Comparison of ENCODE assay signal across 9 mouse cellular contexts in the genomic region with DNA sequence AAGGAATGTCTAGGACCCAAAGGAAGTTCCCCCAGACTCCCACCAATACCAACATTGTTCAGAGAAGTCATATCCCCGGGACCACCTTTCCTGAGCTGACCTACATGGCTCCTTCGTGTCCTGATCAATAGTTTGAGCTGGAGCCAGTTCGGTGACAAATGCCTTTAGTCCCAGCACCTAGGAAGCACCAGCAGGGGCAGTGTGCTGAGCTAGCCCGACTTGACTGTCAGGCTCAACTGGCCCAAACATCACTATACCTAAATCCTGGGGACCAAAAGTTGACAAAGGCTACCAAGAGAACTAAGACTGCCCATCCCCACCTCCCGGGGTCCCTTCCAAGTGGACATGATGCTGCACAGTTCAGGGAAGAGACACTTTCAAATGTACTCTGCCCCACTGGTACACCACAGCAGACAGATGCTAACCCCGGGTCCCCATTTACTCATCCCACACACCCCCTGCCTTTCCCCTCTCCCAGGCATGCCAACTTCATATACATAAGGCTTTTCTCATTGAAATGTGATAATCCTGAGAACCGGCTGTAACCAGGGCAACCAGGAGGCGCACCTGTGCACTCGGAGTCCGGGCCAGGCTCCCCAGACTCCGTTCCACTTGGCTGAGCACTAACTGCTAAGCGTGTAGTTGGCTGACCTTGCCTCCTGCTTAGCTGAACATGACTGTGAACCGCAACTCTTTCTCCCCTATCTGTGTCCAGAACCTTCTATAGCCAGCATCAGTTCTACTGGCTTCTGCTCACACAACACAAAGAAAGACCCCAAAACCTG.
A peak's percentile ranks its signal among the peaks of the same experiment; 100 is the strongest.
DNase-seq lines count a peak whose midpoint lies in the region; ATAC-seq and TF ChIP-seq lines count a peak whose summit lies in the region.
"Had no signal": no experiment of that assay in that cellular context is flagged by ENCODE, and none has a peak within 500 bp of the region (broad histone marks: within the 10 kb centered on the region; RNA-seq: fewer than 3 reads in every experiment).

No protein-coding gene starts in this region.

- no peaks in the 10 kb centered on the region for H3K36me3 ChIP-seq in liver, postnatal 0 days (replicated peaks; ENCODE audit: insufficient read depth, low read length)
- no peaks in the 10 kb centered on the region for H3K36me3 ChIP-seq in liver, embryonic 12.5 days
- H3K36me3 ChIP-seq: G1E had no signal

- no peak for DNase-seq in liver, postnatal 0 days
- peak; percentile 90 to 94 for DNase-seq in cerebellum, postnatal 10 days
- peak; percentile 55 for DNase-seq in kidney, adult 11 months
- peak; percentile 18 for DNase-seq in retina, embryonic 14.5 days (ENCODE audit: low spot score)
- no peak for DNase-seq in adrenal gland, postnatal 10 days
- DNase-seq in c-Kit-positive CD71-positive TER-119-positive erythroid progenitor cells, embryonic 14.5 days (ENCODE audit: low spot score) = no peak
- no peak for DNase-seq in heart, adult 9 months (ENCODE audit: low spot score in 2 of 2)

- no peaks in the 10 kb centered on the region for H3K27me3 ChIP-seq in liver, postnatal 0 days (ENCODE audit: insufficient read depth, low read length)
- H3K27me3 ChIP-seq in liver, embryonic 12.5 days (replicated peaks) = peaks cover 18% of the 10 kb centered on the region

- no peak overlapping the region for H3K9ac ChIP-seq in liver, postnatal 0 days (replicated peaks)
- no peak overlapping the region for H3K9ac ChIP-seq in liver, embryonic 12.5 days

- H3K4me3 ChIP-seq in liver, postnatal 0 days (ENCODE audit: low read depth, low read length) = no peak overlapping the region
- H3K4me3 ChIP-seq in liver, embryonic 12.5 days = no peak overlapping the region

- H3K4me1 ChIP-seq in liver, postnatal 0 days (ENCODE audit: insufficient read depth) = no peaks in the 10 kb centered on the region
- 0 out of 2 replicates have a peak, but pooled peaks cover 8% of the 10 kb centered on the region for H3K4me1 ChIP-seq in liver, embryonic 12.5 days

- TF ChIP-seq CTCF in liver, postnatal 0 days (IDR thresholded peaks at IDR 0.05; ENCODE audit: low read depth) = 0 out of 2 replicates have a peak, but pooled peaks have one; percentile 11

- no peaks in the 10 kb centered on the region for H3K9me3 ChIP-seq in liver, postnatal 0 days (ENCODE audit: low read length)
- no peaks in the 10 kb centered on the region for H3K9me3 ChIP-seq in liver, embryonic 12.5 days (replicated peaks)

- 31% methylated on average over 13 of the region's 13 CpGs for WGBS in liver, postnatal 0 days (ENCODE audit: insufficient replicate concordance)
- 25% methylated on average over 13 of the region's 13 CpGs for WGBS in liver, embryonic 12.5 days (ENCODE audit: insufficient replicate concordance)

- no peak for ATAC-seq in liver, postnatal 0 days
- no peak for ATAC-seq in liver, embryonic 12.5 days

- no peak overlapping the region for H3K27ac ChIP-seq in liver, postnatal 0 days (ENCODE audit: low read depth)
- H3K27ac ChIP-seq in liver, embryonic 12.5 days = no peak overlapping the region

- TF ChIP-seq EP300 in liver, postnatal 0 days (IDR thresholded peaks at IDR 0.05; ENCODE audit: low read depth) = no peak

- no peak overlapping the region for H3K4me2 ChIP-seq in liver, postnatal 0 days (ENCODE audit: low read depth, low read length)
- H3K4me2 ChIP-seq in liver, embryonic 12.5 days = no peak overlapping the region

Comparison
In these comparisons a context has a peak if more than half of its experiments do, and no peak if none do; other contexts are left out.
1. DNase-seq: peak in cerebellum, postnatal 10 days (2 of 2), kidney, adult 11 months (single experiment) and retina, embryonic 14.5 days (single experiment); none in liver, postnatal 0 days (single experiment), adrenal gland, postnatal 10 days (single experiment), c-Kit-positive CD71-positive TER-119-positive erythroid progenitor cells, embryonic 14.5 days (single experiment) and heart, adult 9 months (0 of 2).